Mouse (Mus musculus): ENCODE results near the gene Rpl11. TPM values are rescaled to one million over a fixed set of nuclear protein-coding genes. Genes with fewer than 3 reads are reported as not detected.

Rpl11 gene
- polyA plus RNA-seq, 1 experiment from 2014 or later, result 535 TPM

- H3K4me2 ChIP-seq (ENCODE audit: low read length), result no peak overlapping the region
- no peaks in the 10 kb centered on the region for H3K4me1 ChIP-seq (replicated peaks; ENCODE audit: insufficient read depth, low read length)
- no peak overlapping the region for H3K9ac ChIP-seq (ENCODE audit: low read depth, low read length)
- H3K9me3 ChIP-seq (replicated peaks; ENCODE audit: low read length), result no peaks in the 10 kb centered on the region
- H3K27me3 ChIP-seq (ENCODE audit: insufficient read depth, low read length), result no peaks in the 10 kb centered on the region
- DNase-seq (ENCODE audit: low spot score), result no peak
- no peaks in the 10 kb centered on the region for H3K36me3 ChIP-seq (ENCODE audit: insufficient read depth, low read length)
- ATAC-seq (replicated peaks; ENCODE audit: low FRiP score, low read depth), result no peak
- no peak overlapping the region for H3K4me3 ChIP-seq (replicated peaks; ENCODE audit: low read depth, low read length)
- H3K27ac ChIP-seq, result no peak overlapping the region
- WGBS, result 79% methylated on average over 5 of the region's 5 CpGs
- TF ChIP-seq CTCF (IDR thresholded peaks at IDR 0.05; ENCODE audit: low read depth), result no peak
Observed at GRCm38 (mm10) chr4:136057916-136058315, 4.7 kb upstream of the Rpl11 start.

GRCm38 (mm10) chr4:136056030-136056429, 2.8 kb upstream of the Rpl11 start:
- TF ChIP-seq CTCF (IDR thresholded peaks at IDR 0.05; ENCODE audit: low read depth), result no peak
- Histone ChIP-seq H3K27me3 (ENCODE audit: insufficient read depth, low read length) (no peaks in the 10 kb centered on the region), H3K4me1 (replicated peaks; ENCODE audit: insufficient read depth, low read length) (peaks cover 9% of the 10 kb centered on the region), H3K27ac (no peak overlapping the region), H3K4me2 (ENCODE audit: low read length) (no peak overlapping the region), H3K9me3 (replicated peaks; ENCODE audit: low read length) (no peaks in the 10 kb centered on the region), H3K9ac (ENCODE audit: low read depth, low read length) (no peak overlapping the region), H3K4me3 (replicated peaks; ENCODE audit: low read depth, low read length) (no peak overlapping the region), H3K36me3 (ENCODE audit: insufficient read depth, low read length) (peaks cover 5% of the 10 kb centered on the region; the same call in 1 of the 2 replicates)
- DNase-seq (ENCODE audit: low spot score) (no peak), ATAC-seq (replicated peaks; ENCODE audit: low FRiP score, low read depth) (no peak)
- WGBS, result 30% methylated on average over 1 of the region's 1 CpGs

GRCm38 (mm10) chr4:136053843-136054242, 615 bp upstream of the Rpl11 start:
- DNase-seq (ENCODE audit: low spot score) (no peak), ATAC-seq (replicated peaks; ENCODE audit: low FRiP score, low read depth) (no peak)
- H3K27ac ChIP-seq, result no peak overlapping the region
- peak; percentile 38; the same call in 1 of the 2 replicates for TF ChIP-seq CTCF (IDR thresholded peaks at IDR 0.05; ENCODE audit: low read depth)
- H3K4me3 ChIP-seq (replicated peaks; ENCODE audit: low read depth, low read length), result no peak overlapping the region
- no peak overlapping the region for H3K9ac ChIP-seq (ENCODE audit: low read depth, low read length)
- no peaks in the 10 kb centered on the region for H3K27me3 ChIP-seq (ENCODE audit: insufficient read depth, low read length)
- 89% methylated on average over 5 of the region's 5 CpGs for WGBS
- no peaks in the 10 kb centered on the region for H3K9me3 ChIP-seq (replicated peaks; ENCODE audit: low read length)
- H3K36me3 ChIP-seq (ENCODE audit: insufficient read depth, low read length), result peaks cover 26% of the 10 kb centered on the region
- H3K4me1 ChIP-seq (replicated peaks; ENCODE audit: insufficient read depth, low read length), result peaks cover 9% of the 10 kb centered on the region
- H3K4me2 ChIP-seq (ENCODE audit: low read length), result no peak overlapping the region

- no peaks in the 10 kb centered on the region for H3K27me3 ChIP-seq (ENCODE audit: insufficient read depth, low read length)
- H3K4me3 ChIP-seq (replicated peaks; ENCODE audit: low read depth, low read length), result peak overlapping the region; percentile 94
- peak overlapping the region; percentile 94 for H3K27ac ChIP-seq
- H3K9ac ChIP-seq (ENCODE audit: low read depth, low read length), result peak overlapping the region; percentile 97
- H3K4me1 ChIP-seq (replicated peaks; ENCODE audit: insufficient read depth, low read length), result peaks cover 9% of the 10 kb centered on the region
- DNase-seq (ENCODE audit: low spot score) (peak; percentile 57), ATAC-seq (replicated peaks; ENCODE audit: low FRiP score, low read depth) (peak; percentile 76)
- H3K36me3 ChIP-seq (ENCODE audit: insufficient read depth, low read length), result peaks cover 30% of the 10 kb centered on the region
- under 1% methylated on average over 50 of the region's 50 CpGs for WGBS
- H3K9me3 ChIP-seq (replicated peaks; ENCODE audit: low read length), result no peaks in the 10 kb centered on the region
- peak overlapping the region; percentile 89 for H3K4me2 ChIP-seq (ENCODE audit: low read length)
- TF ChIP-seq CTCF (IDR thresholded peaks at IDR 0.05; ENCODE audit: low read depth), result no peak
Observed at GRCm38 (mm10) chr4:136052534-136053246, 538 bp downstream of the Rpl11 start.

- Histone ChIP-seq H3K4me1 (replicated peaks; ENCODE audit: insufficient read depth, low read length) (peaks cover 9% of the 10 kb centered on the region), H3K9me3 (replicated peaks; ENCODE audit: low read length) (no peaks in the 10 kb centered on the region), H3K4me2 (ENCODE audit: low read length) (peak overlapping the region; percentile 89), H3K4me3 (replicated peaks; ENCODE audit: low read depth, low read length) (peak overlapping the region; percentile 94), H3K27me3 (ENCODE audit: insufficient read depth, low read length) (no peaks in the 10 kb centered on the region), H3K9ac (ENCODE audit: low read depth, low read length) (peak overlapping the region; percentile 97), H3K36me3 (ENCODE audit: insufficient read depth, low read length) (peaks cover 30% of the 10 kb centered on the region), H3K27ac (peak overlapping the region; percentile 94; the same call in 1 of the 2 replicates)
- WGBS, result 0% methylated on average over 3 of the region's 3 CpGs
- no peak for ATAC-seq (replicated peaks; ENCODE audit: low FRiP score, low read depth)
- peak; percentile 31 for DNase-seq (ENCODE audit: low spot score)
- no peak for TF ChIP-seq CTCF (IDR thresholded peaks at IDR 0.05; ENCODE audit: low read depth)
Observed at GRCm38 (mm10) chr4:136052060-136052459, 1.2 kb downstream of the Rpl11 start.

- Histone ChIP-seq H3K4me3 (replicated peaks; ENCODE audit: low read depth, low read length) (no peak overlapping the region), H3K4me2 (ENCODE audit: low read length) (no peak overlapping the region), H3K27ac (no peak overlapping the region), H3K36me3 (ENCODE audit: insufficient read depth, low read length) (peaks cover 34% of the 10 kb centered on the region), H3K9me3 (replicated peaks; ENCODE audit: low read length) (no peaks in the 10 kb centered on the region), H3K9ac (ENCODE audit: low read depth, low read length) (no peak overlapping the region), H3K4me1 (replicated peaks; ENCODE audit: insufficient read depth, low read length) (peaks cover 9% of the 10 kb centered on the region), H3K27me3 (ENCODE audit: insufficient read depth, low read length) (no peaks in the 10 kb centered on the region)
- no peak for DNase-seq (ENCODE audit: low spot score)
- 96% methylated on average over 6 of the region's 6 CpGs for WGBS
- no peak for ATAC-seq (replicated peaks; ENCODE audit: low FRiP score, low read depth)
- TF ChIP-seq CTCF (IDR thresholded peaks at IDR 0.05; ENCODE audit: low read depth), result no peak
Observed at GRCm38 (mm10) chr4:136050226-136050625, 3.0 kb downstream of the Rpl11 start.

Data from kidney, postnatal 0 days (tissue).